Mouse (Mus musculus) neural tube, embryonic 14.5 days (tissue): Measurements from ENCODE around the gene Gm28551. TPM values are rescaled to one million over a fixed set of nuclear protein-coding genes. Genes with fewer than 3 reads are reported as not detected.
"Not testable (repeated sequence)": the region's sequence is repeated elsewhere in the genome, so short reads cannot be mapped to it uniquely, and the experiment has no call there.

Experiments
- ATAC-seq: fragments of 200-750 bp; cut with Nextera tagmentation; 2 replicates; pipeline ENCODE4 v1.8.0; 2017; ENCODE audit warnings: low read depth, mild to moderate bottlenecking, moderate TSS enrichment, moderate library complexity
- H3K27ac ChIP-seq: fragments of 300-500 bp; sonication (generic); 2 replicates; pipeline ENCODE4 v1.5.1; 2014; ENCODE audit warnings: low read depth, mild to moderate bottlenecking, control low read depth, low read length, moderate library complexity, mixed read lengths
- H3K27me3 ChIP-seq: fragments of 300-500 bp; sonication (generic); 2 replicates; pipeline ENCODE4 v1.6.1; 2014; ENCODE audit warnings: low read length; ENCODE audit not compliant: control insufficient read depth, insufficient read depth
- H3K36me3 ChIP-seq: fragments of 300-500 bp; sonication (generic); 2 replicates; pipeline ENCODE4 v1.6.1; 2014; ENCODE audit warnings: low read length, mixed read lengths; ENCODE audit not compliant: control insufficient read depth, insufficient read depth
- H3K4me1 ChIP-seq: fragments of 300-500 bp; sonication (generic); 2 replicates; pipeline ENCODE4 v1.6.1; 2014; ENCODE audit warnings: low read length; ENCODE audit not compliant: control insufficient read depth, insufficient read depth
- H3K4me2 ChIP-seq: fragments of 300-500 bp; sonication (generic); 2 replicates; pipeline ENCODE4 v1.6.1; 2014; ENCODE audit warnings: mild to moderate bottlenecking, low read depth, low read length, control low read depth
- H3K4me3 ChIP-seq: fragments of 300-500 bp; sonication (generic); 2 replicates; pipeline ENCODE4 v1.5.1; 2014; ENCODE audit warnings: low read depth, low read length, control low read depth, mixed read lengths
- H3K9ac ChIP-seq: fragments of 300-500 bp; sonication (generic); replicated peaks from 2 replicates; pipeline ENCODE4 v1.6.1; 2014; ENCODE audit warnings: low read depth, mild to moderate bottlenecking, control low read depth, low read length, mixed read lengths
- H3K9me3 ChIP-seq: fragments of 300-500 bp; sonication (generic); 2 replicates; pipeline ENCODE4 v1.6.1; 2016; ENCODE audit warnings: low read length; ENCODE audit not compliant: control insufficient read depth
- WGBS: fragments of 180-500 bp; shearing (Covaris S2); extraction: QIAGEN DNeasy Blood & Tissue Kit; methylation state at CpG from one replicate; pipeline ENCODE4 v1.1.7; 2014; 5-methylcytosine and 5-hydroxymethylcytosine counted together
- polyA plus RNA-seq: library from polyadenylated mRNA; unstranded; fragments of >200 nt; fragmentation: Nextera tagmentation; extraction: Ambion mirVana; gene quantifications from 2 replicates; pipeline ENCODE4 v1.2.1, GENCODE M21; 2014

The Gm28551 gene
- 2.6 and 2.8 TPM in 2 replicates for polyA plus RNA-seq

DNA sequence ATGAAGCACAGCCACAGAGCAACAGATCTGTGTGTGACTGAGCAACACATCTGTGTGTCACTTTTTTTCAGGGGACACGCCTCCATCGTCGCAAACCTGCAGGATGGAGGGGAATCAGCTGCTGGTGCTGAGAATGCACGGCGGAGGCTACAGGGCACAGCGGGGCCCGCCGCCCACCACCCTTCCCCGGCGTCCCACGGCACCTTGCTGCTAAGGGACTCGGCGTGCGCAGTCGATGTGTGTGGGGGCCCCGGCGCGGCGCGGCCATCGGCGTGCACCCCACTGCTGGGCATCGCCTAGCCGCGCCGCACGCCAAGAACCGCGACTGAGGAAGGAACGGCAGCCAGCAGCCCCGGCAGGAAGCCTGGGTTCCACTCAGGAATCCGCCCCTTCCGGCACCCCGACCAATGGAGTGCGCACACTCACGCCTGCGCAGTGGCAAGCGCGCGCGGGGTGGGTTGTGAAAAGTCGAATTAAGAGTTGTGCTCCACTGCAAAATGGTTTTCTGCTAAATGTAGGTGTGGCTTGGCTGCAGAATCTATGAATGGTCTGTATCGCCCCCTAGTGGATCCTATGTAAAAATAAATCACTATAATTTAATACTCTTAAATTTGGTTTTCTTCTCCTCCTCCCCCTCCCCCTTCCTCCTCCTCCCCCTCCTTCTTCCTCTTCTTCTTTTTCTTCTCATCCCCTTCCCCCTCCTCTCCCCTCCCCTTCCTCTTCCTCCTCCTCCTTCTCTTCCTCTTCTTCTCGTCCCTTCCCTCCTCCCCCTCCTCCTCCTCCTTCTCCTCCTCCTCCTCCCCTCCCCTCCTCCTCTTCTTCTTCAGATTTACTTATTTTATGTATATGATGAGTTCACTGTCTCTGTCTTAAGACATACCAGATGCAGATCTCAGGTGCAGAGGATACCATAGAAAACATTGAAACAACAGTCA lies at the start of gene Gm28551, which contains the start of the genes Asdurf and Asnsd1:
Gene Gm28551, minus strand, starts transcription at position 341 of the 935 bp plus-strand sequence.
Gene Asdurf, minus strand, starts transcription at position 293 of the 935 bp plus-strand sequence.
Gene Asnsd1, minus strand, starts transcription at position 426 of the 935 bp plus-strand sequence.
- H3K36me3 ChIP-seq, result peaks cover 8% of the 10 kb centered on the region; the same call in 1 of the 2 replicates
- peak within 1 kb of the TSS; percentile 94 for H3K4me3 ChIP-seq
- no peaks in the 10 kb centered on the region for H3K27me3 ChIP-seq
- no peaks in the 10 kb centered on the region for H3K9me3 ChIP-seq
- H3K27ac ChIP-seq, result peak within 1 kb of the TSS; percentile 94
- peak within 1 kb of the TSS; percentile 42 for H3K4me2 ChIP-seq
- 0 out of 2 replicates have a peak, but pooled peaks cover 5% of the 10 kb centered on the region for H3K4me1 ChIP-seq
- peak within 1 kb of the TSS; percentile 85 for H3K9ac ChIP-seq
- WGBS, result under 1% methylated on average over 44 of the region's 44 CpGs
- peak; percentile 100 for ATAC-seq

GRCm38 (mm10) chr1:53393936-53394760 lies 41.7 kb upstream of the Gm28551 start:
- ATAC-seq, H3K27ac ChIP-seq, H3K4me2 ChIP-seq, H3K9me3 ChIP-seq, H3K4me3 ChIP-seq, H3K36me3 ChIP-seq, H3K27me3 ChIP-seq, H3K9ac ChIP-seq, H3K4me1 ChIP-seq: not testable (repeated sequence)
- WGBS, result 39% methylated on average over 21 of the region's 21 CpGs

- Histone ChIP-seq H3K27me3 (no peaks in the 10 kb centered on the region), H3K4me2 (no peak overlapping the region), H3K9me3 (no peaks in the 10 kb centered on the region), H3K9ac (no peak overlapping the region), H3K4me3 (no peak overlapping the region), H3K36me3 (no peaks in the 10 kb centered on the region), H3K4me1 (no peaks in the 10 kb centered on the region), H3K27ac (no peak overlapping the region)
- WGBS, result 95% methylated on average over 10 of the region's 14 CpGs
- ATAC-seq, result peak; percentile 56; the same call in 1 of the 2 replicates
Measured at GRCm38 (mm10) chr1:53388762-53389161, 36.3 kb upstream of the Gm28551 start.

- no peaks in the 10 kb centered on the region for H3K4me1 ChIP-seq
- H3K27me3 ChIP-seq, result no peaks in the 10 kb centered on the region
- H3K9me3 ChIP-seq, result no peaks in the 10 kb centered on the region
- no peak for ATAC-seq
- H3K4me2 ChIP-seq, result no peak overlapping the region
- H3K27ac ChIP-seq, result no peak overlapping the region
- H3K4me3 ChIP-seq, result no peak overlapping the region
- H3K9ac ChIP-seq, result no peak overlapping the region
- 78% methylated on average over 6 of the region's 6 CpGs for WGBS
- H3K36me3 ChIP-seq, result no peaks in the 10 kb centered on the region
Measured at GRCm38 (mm10) chr1:53384085-53384688, 31.7 kb upstream of the Gm28551 start.

GRCm38 (mm10) chr1:53377731-53378130 lies 25.3 kb upstream of the Gm28551 start:
- no peak for ATAC-seq
- 80% methylated on average over 3 of the region's 3 CpGs for WGBS
- H3K9ac ChIP-seq, result no peak overlapping the region
- no peak overlapping the region for H3K4me2 ChIP-seq
- H3K9me3 ChIP-seq, result no peaks in the 10 kb centered on the region
- H3K4me1 ChIP-seq, result no peaks in the 10 kb centered on the region
- H3K27me3 ChIP-seq, result no peaks in the 10 kb centered on the region
- no peak overlapping the region for H3K4me3 ChIP-seq
- no peak overlapping the region for H3K27ac ChIP-seq
- no peaks in the 10 kb centered on the region for H3K36me3 ChIP-seq

GRCm38 (mm10) chr1:53375965-53376364 lies 23.5 kb upstream of the Gm28551 start:
- H3K27ac ChIP-seq, H3K9me3 ChIP-seq, ATAC-seq, H3K4me1 ChIP-seq, H3K9ac ChIP-seq, H3K36me3 ChIP-seq, H3K4me2 ChIP-seq, H3K27me3 ChIP-seq, H3K4me3 ChIP-seq: not testable (repeated sequence)
- 74% methylated on average over 2 of the region's 2 CpGs for WGBS

DNA sequence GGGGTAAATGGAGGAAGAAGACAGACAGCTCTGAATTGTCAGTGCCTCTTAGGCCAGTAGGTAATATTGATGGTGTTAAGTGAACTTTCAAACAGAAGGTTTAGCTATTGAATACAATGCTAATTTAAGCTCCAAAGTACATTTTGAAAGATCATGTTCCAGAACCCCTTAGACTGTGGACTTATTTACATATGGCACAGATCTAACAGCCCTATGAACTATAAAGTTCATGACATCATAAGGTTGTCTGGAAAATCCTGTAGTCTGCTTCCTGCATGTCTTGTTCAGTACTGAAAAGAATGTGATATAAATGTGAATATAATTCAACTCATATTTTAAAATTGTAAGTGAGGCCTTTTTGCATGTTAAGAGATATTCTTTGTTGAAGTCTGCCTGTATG lies 6.5 kb upstream of the Gm28551 start:
- ATAC-seq, result no peak
- no peaks in the 10 kb centered on the region for H3K4me1 ChIP-seq
- H3K4me3 ChIP-seq, result no peak overlapping the region
- no peak overlapping the region for H3K4me2 ChIP-seq
- H3K9me3 ChIP-seq, result no peaks in the 10 kb centered on the region
- no peak overlapping the region for H3K27ac ChIP-seq
- no peaks in the 10 kb centered on the region for H3K36me3 ChIP-seq
- H3K9ac ChIP-seq, result no peak overlapping the region
- no peaks in the 10 kb centered on the region for H3K27me3 ChIP-seq

- 96% methylated on average over 2 of the region's 2 CpGs for WGBS
- Histone ChIP-seq H3K4me1 (no peaks in the 10 kb centered on the region), H3K27me3 (no peaks in the 10 kb centered on the region), H3K27ac (no peak overlapping the region), H3K4me2 (no peak overlapping the region), H3K9me3 (no peaks in the 10 kb centered on the region), H3K4me3 (no peak overlapping the region), H3K9ac (no peak overlapping the region), H3K36me3 (peaks cover 15% of the 10 kb centered on the region; the same call in 1 of the 2 replicates)
- ATAC-seq, result no peak
Measured at GRCm38 (mm10) chr1:53341071-53341470, 11.4 kb downstream of the Gm28551 start.
